Mouse (Mus musculus) heart, postnatal 14 days (tissue): ENCODE measurements around the gene Bicd2. TPM values are rescaled to one million over a fixed set of nuclear protein-coding genes. Genes with fewer than 3 reads are reported as not detected.

ENCODE experiments used
- total RNA-seq, 2 experiments: library from RNA; stranded (reverse); gene quantifications; 2 replicates each; pipeline ENCODE4 v1.2.3; 2021

Gene Bicd2
- total RNA-seq, 2 experiments from 2014 or later: 72.1 to 77.7 TPM

Other genes starting within 250 kb of the Bicd2 start
- gene Wnk2, start 193.6 kb upstream of the Bicd2 start, total RNA-seq: 10 to 100 TPM; 40.3 to 60.0 TPM
- gene Ninj1, start 154.1 kb upstream of the Bicd2 start, total RNA-seq: 100 to 1,000 TPM in 1 of 2 experiments, 10 to 100 TPM in 1; 99.0 to 112 TPM
- 100 to 1,000 TPM; 131 to 138 TPM for gene Card19, start 125.5 kb upstream of the Bicd2 start, total RNA-seq
- under 1 TPM; 0.33 to 0.49 TPM for gene Susd3, start 92.9 kb upstream of the Bicd2 start, total RNA-seq
- gene Fgd3, start 21.3 kb upstream of the Bicd2 start, total RNA-seq: 1 to 10 TPM in 1 of 2 experiments, under 1 TPM in 1; 0.79 to 1.5 TPM
- 1 to 10 TPM; 7.1 to 7.4 TPM for gene Ippk, start 79.7 kb downstream of the Bicd2 start, total RNA-seq
- gene Tes3-ps, start 151.7 kb downstream of the Bicd2 start, total RNA-seq: 1 to 10 TPM; 1.2 to 1.4 TPM
- gene Ecm2, start 163.2 kb downstream of the Bicd2 start, total RNA-seq: 10 to 100 TPM; 16.4 to 19.1 TPM
- gene Aspn, start 202.9 kb downstream of the Bicd2 start, total RNA-seq: 10 to 100 TPM; 73.3 to 74.1 TPM
- 1 to 10 TPM; 1.9 to 2.6 TPM for gene Omd, start 240.9 kb downstream of the Bicd2 start, total RNA-seq